10 mouse cellular contexts compared by ENCODE assay signal in the genomic region with DNA sequence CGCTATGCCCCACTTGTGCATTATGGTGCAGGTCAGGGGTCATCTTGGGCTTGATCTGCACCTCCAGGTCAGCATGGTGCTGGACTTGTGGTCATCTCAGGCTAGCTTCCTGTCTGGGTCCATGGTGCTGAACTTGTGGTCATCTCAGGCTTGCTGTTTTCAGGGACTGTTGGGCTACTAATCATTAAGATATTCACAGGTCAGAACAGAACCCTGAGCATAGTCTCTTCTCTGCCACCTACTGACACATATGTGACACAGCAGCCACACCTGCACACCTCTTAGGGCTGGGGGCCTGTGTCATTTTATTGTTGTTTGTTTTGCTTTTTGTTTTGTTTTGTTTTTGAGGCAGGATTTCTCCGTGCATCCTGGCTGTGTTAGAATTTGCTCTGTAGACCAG. TPM values are rescaled to one million over a fixed set of nuclear protein-coding genes. Genes with fewer than 3 reads are reported as not detected.
DNase-seq lines count a peak whose midpoint lies in the region; ATAC-seq and TF ChIP-seq lines count a peak whose summit lies in the region.
"Had no signal": no experiment of that assay in that cellular context is flagged by ENCODE, and none has a peak within 500 bp of the region (broad histone marks: within the 10 kb centered on the region; RNA-seq: fewer than 3 reads in every experiment).

No protein-coding gene starts in this region.

- in situ Hi-C loops in Patski (cut with MboI; ENCODE audit: low pct_unique_long_range_greater_than_20kb) = no loop called here

- H3K36me3 ChIP-seq in midbrain, embryonic 11.5 days (ENCODE audit: control insufficient read depth, insufficient read depth, low read length) = no peaks in the 10 kb centered on the region
- H3K36me3 ChIP-seq in midbrain, embryonic 10.5 days = no peaks in the 10 kb centered on the region
- no peaks in the 10 kb centered on the region for H3K36me3 ChIP-seq in liver, embryonic 13.5 days
- H3K36me3 ChIP-seq: midbrain, embryonic 12.5 days had no signal

- no peaks in the 10 kb centered on the region for H3K9me3 ChIP-seq in midbrain, embryonic 11.5 days (ENCODE audit: control insufficient read depth, low read length)
- no peaks in the 10 kb centered on the region for H3K9me3 ChIP-seq in midbrain, embryonic 10.5 days (replicated peaks)
- no peaks in the 10 kb centered on the region for H3K9me3 ChIP-seq in liver, embryonic 13.5 days (replicated peaks)
- H3K9me3 ChIP-seq: midbrain, embryonic 12.5 days had no signal

- H3K27me3 ChIP-seq in midbrain, embryonic 11.5 days (ENCODE audit: control insufficient read depth, insufficient read depth, low read length) = no peaks in the 10 kb centered on the region
- peaks cover 44% of the 10 kb centered on the region for H3K27me3 ChIP-seq in midbrain, embryonic 10.5 days (ENCODE audit: low read depth, poor library complexity, severe bottlenecking)
- peaks cover 32% of the 10 kb centered on the region for H3K27me3 ChIP-seq in Patski
- H3K27me3 ChIP-seq in liver, embryonic 13.5 days = peaks cover 62% of the 10 kb centered on the region

- DNase-seq in embryo, embryonic 11 days = peak; percentile 16
- no peak for DNase-seq in embryo, embryonic 10 days (ENCODE audit: low spot score)
- peak; percentile 28 for DNase-seq in midbrain, embryonic 11.5 days (ENCODE audit: low spot score, missing footprints)
- DNase-seq in midbrain, embryonic 10.5 days (ENCODE audit: low spot score) = no peak
- DNase-seq in Patski (ENCODE audit: low read depth, low spot score) = no peak
- DNase-seq in liver, embryonic 13.5 days = no peak
- DNase-seq in left cerebral cortex, postnatal 4 days = no peak
- no peak for DNase-seq in gastrocnemius, postnatal 14 days

- no peak overlapping the region for H3K27ac ChIP-seq in midbrain, embryonic 11.5 days (ENCODE audit: low read depth, low read length)
- H3K27ac ChIP-seq in midbrain, embryonic 10.5 days (replicated peaks) = no peak overlapping the region
- no peak overlapping the region for H3K27ac ChIP-seq in liver, embryonic 13.5 days
- H3K27ac ChIP-seq: midbrain, embryonic 12.5 days had no signal

- TF ChIP-seq CTCF in Patski (IDR thresholded peaks at IDR 0.05) = peak; percentile 80

- CTCF ChIA-PET in Patski (lab: Charles Lee) = no interaction called here

- no peak overlapping the region for H3K9ac ChIP-seq in midbrain, embryonic 11.5 days (ENCODE audit: low read length)
- H3K9ac ChIP-seq in liver, embryonic 13.5 days = peak overlapping the region; percentile 22; the same call in 1 of the 2 replicates
- H3K9ac ChIP-seq: midbrain, embryonic 12.5 days had no signal

- H3K4me3 ChIP-seq in midbrain, embryonic 11.5 days (ENCODE audit: low read depth, low read length) = no peak overlapping the region
- no peak overlapping the region for H3K4me3 ChIP-seq in midbrain, embryonic 10.5 days
- H3K4me3 ChIP-seq in liver, embryonic 13.5 days (replicated peaks) = no peak overlapping the region
- H3K4me3 ChIP-seq: midbrain, embryonic 12.5 days had no signal

- intact Hi-C loops in left cerebral cortex, postnatal 4 days (cut with DNase I) = no loop called here
- intact Hi-C loops in gastrocnemius, postnatal 14 days (cut with DNase I; ENCODE audit: low total_unique reads) = no loop called here

- peaks cover 9% of the 10 kb centered on the region; the same call in 1 of the 2 replicates for H3K4me1 ChIP-seq in midbrain, embryonic 11.5 days (ENCODE audit: control insufficient read depth, insufficient read depth, low read length)
- peaks cover 31% of the 10 kb centered on the region for H3K4me1 ChIP-seq in midbrain, embryonic 10.5 days
- no peaks in the 10 kb centered on the region for H3K4me1 ChIP-seq in liver, embryonic 13.5 days (replicated peaks)

- 51% methylated on average over 2 of the region's 2 CpGs for WGBS in midbrain, embryonic 11.5 days
- 61% methylated on average over 2 of the region's 2 CpGs for WGBS in midbrain, embryonic 10.5 days
- 51% methylated on average over 2 of the region's 2 CpGs for WGBS in liver, embryonic 13.5 days (ENCODE audit: insufficient replicate concordance)

- POLR2A ChIA-PET in Patski (lab: Charles Lee) = no interaction called here

- no peak overlapping the region for H3K4me2 ChIP-seq in midbrain, embryonic 11.5 days
- H3K4me2 ChIP-seq in liver, embryonic 13.5 days = no peak overlapping the region
- H3K4me2 ChIP-seq: midbrain, embryonic 12.5 days had no signal

- ATAC-seq in midbrain, embryonic 11.5 days (ENCODE audit: low FRiP score) = no peak
- peak; percentile 44 for ATAC-seq in Patski
- ATAC-seq in liver, embryonic 13.5 days (ENCODE audit: low read depth) = no peak

RNA-seq across cellular contexts. Expression of gene Ncan, which starts 2.2 kb away (rescaled TPM):
- polyA plus RNA-seq in midbrain, embryonic 11.5 days (2014; fragmentation: Nextera tagmentation; extraction: Ambion mirVana) = 47.2 and 52.4 TPM in 2 replicates
- 14.4 and 44.7 TPM in 2 replicates for polyA plus RNA-seq in midbrain, embryonic 10.5 days (2016; fragmentation: Nextera tagmentation; extraction: Ambion mirVana)
- polyA plus RNA-seq in Patski (2021) = 0.01 TPM
- 0.07 and 0.13 TPM in 2 replicates for polyA plus RNA-seq in liver, embryonic 13.5 days (2015; fragmentation: Nextera tagmentation; extraction: Ambion mirVana)
- 100 to 1,000 TPM; 511 to 532 TPM for total RNA-seq in left cerebral cortex, postnatal 4 days (2021)
- total RNA-seq in gastrocnemius, postnatal 14 days (2021) = under 1 TPM; 0.02 to 0.04 TPM
- total RNA-seq: gastrocnemius, adult 18-20 months had no signal

RNA-seq across cellular contexts. Expression of gene Nr2c2ap, which starts 8.3 kb away (rescaled TPM):
- 14.3 and 16.9 TPM in 2 replicates for polyA plus RNA-seq in midbrain, embryonic 11.5 days (2014; fragmentation: Nextera tagmentation; extraction: Ambion mirVana)
- 28.4 and 30.7 TPM in 2 replicates for polyA plus RNA-seq in midbrain, embryonic 10.5 days (2016; fragmentation: Nextera tagmentation; extraction: Ambion mirVana)
- polyA plus RNA-seq in Patski (2021) = 35.1 TPM
- polyA plus RNA-seq in liver, embryonic 13.5 days (2015; fragmentation: Nextera tagmentation; extraction: Ambion mirVana) = 26.2 and 28.5 TPM in 2 replicates
- 10 to 100 TPM; 33.0 to 34.5 TPM for total RNA-seq in left cerebral cortex, postnatal 4 days (2021)
- 1 to 10 TPM; 2.2 to 4.4 TPM for total RNA-seq in gastrocnemius, postnatal 14 days (2021)

RNA-seq across cellular contexts. Expression of gene Rfxank, which starts 16.1 kb away (rescaled TPM):
- 10.8 and 11.7 TPM in 2 replicates for polyA plus RNA-seq in midbrain, embryonic 11.5 days (2014; fragmentation: Nextera tagmentation; extraction: Ambion mirVana)
- 16.1 and 18.1 TPM in 2 replicates for polyA plus RNA-seq in midbrain, embryonic 10.5 days (2016; fragmentation: Nextera tagmentation; extraction: Ambion mirVana)
- 19.6 TPM for polyA plus RNA-seq in Patski (2021)
- polyA plus RNA-seq in liver, embryonic 13.5 days (2015; fragmentation: Nextera tagmentation; extraction: Ambion mirVana) = 6.6 and 7.1 TPM in 2 replicates
- 10 to 100 TPM; 11.7 to 14.6 TPM for total RNA-seq in left cerebral cortex, postnatal 4 days (2021)
- 1 to 10 TPM; 8.1 to 8.8 TPM for total RNA-seq in gastrocnemius, postnatal 14 days (2021)

RNA-seq across cellular contexts. Expression of gene Borcs8, which starts 16.4 kb away (rescaled TPM):
- polyA plus RNA-seq in midbrain, embryonic 11.5 days (2014; fragmentation: Nextera tagmentation; extraction: Ambion mirVana) = 37.4 and 41.3 TPM in 2 replicates
- polyA plus RNA-seq in midbrain, embryonic 10.5 days (2016; fragmentation: Nextera tagmentation; extraction: Ambion mirVana) = 38.2 and 41.3 TPM in 2 replicates
- 80.3 TPM for polyA plus RNA-seq in Patski (2021)
- polyA plus RNA-seq in liver, embryonic 13.5 days (2015; fragmentation: Nextera tagmentation; extraction: Ambion mirVana) = 25.0 and 25.8 TPM in 2 replicates
- 10 to 100 TPM; 42.2 to 44.7 TPM for total RNA-seq in left cerebral cortex, postnatal 4 days (2021)
- total RNA-seq in gastrocnemius, postnatal 14 days (2021) = 10 to 100 TPM; 14.4 to 18.4 TPM

RNA-seq across cellular contexts. Expression of gene Mef2b, which starts 16.6 kb away (rescaled TPM):
- 0.23 and 0.40 TPM in 2 replicates for polyA plus RNA-seq in midbrain, embryonic 11.5 days (2014; fragmentation: Nextera tagmentation; extraction: Ambion mirVana)
- polyA plus RNA-seq in midbrain, embryonic 10.5 days (2016; fragmentation: Nextera tagmentation; extraction: Ambion mirVana) = 0.46 and 0.86 TPM in 2 replicates
- polyA plus RNA-seq in Patski (2021) = 0.54 TPM
- polyA plus RNA-seq in liver, embryonic 13.5 days (2015; fragmentation: Nextera tagmentation; extraction: Ambion mirVana) = 0.08 and 0.17 TPM in 2 replicates
- total RNA-seq in left cerebral cortex, postnatal 4 days (2021) = under 1 TPM; 0.72 to 0.94 TPM
- under 1 TPM; 0.25 to 0.29 TPM for total RNA-seq in gastrocnemius, postnatal 14 days (2021)

Comparison
In these comparisons a context has a peak if more than half of its experiments do, and no peak if none do; other contexts are left out.
1. DNase-seq: peak in embryo, embryonic 11 days (single experiment) and midbrain, embryonic 11.5 days (single experiment); none in embryo, embryonic 10 days (single experiment), midbrain, embryonic 10.5 days (single experiment), Patski (single experiment), liver, embryonic 13.5 days (single experiment), left cerebral cortex, postnatal 4 days (single experiment) and gastrocnemius, postnatal 14 days (single experiment).
2. RNA of gene Ncan, which starts 2.2 kb away (polyA plus RNA-seq): 47.2 to 52.4 TPM in midbrain, embryonic 11.5 days and 14.4 to 44.7 TPM in midbrain, embryonic 10.5 days; 0.07 to 0.13 TPM in liver, embryonic 13.5 days and 0.01 TPM in Patski (single experiment); every median in the first group is over 10 times any median in the second.